Mouse (Mus musculus): ENCODE measurements around the gene Rasa4.
"Not testable (repeated sequence)": the region's sequence is repeated elsewhere in the genome, so short reads cannot be mapped to it uniquely, and the experiment has no call there.

Gene Rasa4

DNA sequence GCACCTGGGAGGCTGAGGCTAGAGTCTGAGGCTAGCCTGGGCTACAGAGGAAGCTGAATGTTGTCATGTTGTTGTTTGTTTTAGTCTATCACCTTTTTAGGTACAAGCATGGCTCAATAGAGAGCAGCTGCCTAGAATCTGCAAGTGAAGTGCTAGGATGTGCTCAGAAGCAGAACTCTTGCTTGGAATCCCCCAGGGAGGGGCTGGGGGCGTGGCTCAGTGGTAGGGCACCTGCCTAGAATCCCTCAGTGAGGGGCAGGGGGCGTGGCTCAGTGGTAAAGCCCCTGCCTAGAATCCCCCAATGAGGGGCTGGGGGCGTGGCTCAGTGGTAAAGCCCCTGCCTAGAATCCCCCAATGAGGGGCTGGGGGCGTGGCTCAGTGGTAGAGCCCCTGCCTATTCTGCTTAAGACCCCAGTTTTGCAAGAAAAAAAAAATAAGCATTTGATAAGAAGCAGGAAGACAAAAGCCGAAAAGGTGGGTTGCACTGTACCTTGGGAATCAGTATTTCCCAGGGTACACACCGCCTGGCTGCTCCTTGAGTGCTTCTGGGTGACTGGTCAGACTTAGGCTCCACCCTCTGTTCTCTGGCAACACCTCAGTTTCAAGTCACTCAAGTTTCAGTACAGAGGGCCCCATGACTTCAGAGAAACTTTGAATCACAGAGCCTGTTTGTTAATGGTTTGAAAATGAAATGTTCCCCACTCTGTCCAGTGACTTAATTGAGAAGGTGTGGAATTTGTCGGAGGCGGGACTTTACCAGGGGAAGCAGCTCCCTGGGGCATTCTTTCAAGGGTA lies 30.7 kb upstream of the Rasa4 start:
- Histone ChIP-seq H3K36me3 (ENCODE audit: control insufficient read depth, insufficient read depth, low read length, poor library complexity, severe bottlenecking) (no peaks in the 10 kb centered on the region), H3K27me3 (ENCODE audit: control insufficient read depth, insufficient read depth, low read length, poor library complexity, severe bottlenecking) (no peaks in the 10 kb centered on the region)
- no peak for DNase-seq (ENCODE audit: low read depth, low spot score)

DNA sequence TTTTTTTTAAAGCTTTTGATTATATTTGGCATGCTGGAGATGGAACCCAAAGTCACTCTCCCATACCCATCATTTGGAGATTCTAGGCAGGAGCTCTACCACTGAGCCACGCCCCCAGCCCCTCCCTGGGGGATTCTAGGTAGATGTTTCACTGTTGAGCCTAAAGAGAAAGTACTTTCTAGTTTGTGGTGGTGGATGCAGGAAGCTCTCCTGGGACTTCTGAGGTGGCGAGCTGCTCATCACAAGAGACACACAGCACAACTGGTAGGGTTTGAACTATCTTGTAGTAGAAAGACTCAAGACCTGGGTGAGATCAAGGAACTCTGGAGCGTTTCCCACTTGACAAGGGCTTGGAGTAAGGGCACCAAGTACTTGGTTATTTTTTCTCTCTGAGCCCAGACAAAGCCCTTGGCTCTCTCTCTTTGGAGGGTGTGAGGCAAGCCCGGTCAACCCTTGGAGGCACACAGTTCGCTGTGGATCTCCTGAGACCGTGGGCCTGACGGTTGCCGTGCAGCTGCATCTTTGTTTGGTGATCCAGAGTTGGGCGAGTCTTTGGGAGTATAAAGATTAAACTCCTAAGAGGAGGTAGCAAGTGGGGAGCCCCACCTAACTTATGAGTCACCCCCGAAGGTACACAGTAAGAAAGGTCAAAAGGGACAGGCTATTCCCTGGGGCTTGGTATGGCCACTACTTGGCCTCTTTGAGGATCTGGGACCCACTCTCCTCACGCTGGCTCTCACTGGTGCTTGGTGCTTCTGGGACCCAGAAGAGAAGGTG lies 29.2 kb upstream of the Rasa4 start, which contains the start of gene Upk3bl:
TSS of gene Upk3bl (plus strand) at position 192 of the 777 bp plus-strand sequence.
- Histone ChIP-seq H3K36me3 (ENCODE audit: control insufficient read depth, insufficient read depth, low read length, poor library complexity, severe bottlenecking) (no peaks in the 10 kb centered on the region), H3K27me3 (ENCODE audit: control insufficient read depth, insufficient read depth, low read length, poor library complexity, severe bottlenecking) (no peaks in the 10 kb centered on the region)
- DNase-seq (ENCODE audit: low read depth, low spot score), result peak; percentile 54

DNA sequence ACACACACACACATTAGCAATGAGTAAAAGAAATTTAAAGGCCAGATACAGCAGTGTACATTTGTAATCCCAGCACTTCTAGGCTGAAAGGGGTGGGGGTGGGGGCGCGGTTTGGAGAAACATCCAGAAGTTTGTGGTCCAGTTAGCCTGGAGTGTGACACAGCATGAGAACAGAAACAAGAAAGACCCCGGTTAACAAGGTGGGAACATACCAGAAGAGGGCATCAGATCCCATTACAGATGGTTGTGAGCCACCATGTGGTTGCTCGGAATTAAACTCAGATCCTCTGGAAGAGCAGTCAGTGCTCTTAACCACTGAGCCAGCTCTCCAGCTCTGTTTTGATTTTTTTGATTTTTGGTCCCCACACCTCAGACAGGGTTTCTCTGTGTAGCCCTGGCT lies 27.7 kb upstream of the Rasa4 start:
- H3K27me3 ChIP-seq (ENCODE audit: control insufficient read depth, insufficient read depth, low read length, poor library complexity, severe bottlenecking), result no peaks in the 10 kb centered on the region
- H3K36me3 ChIP-seq (ENCODE audit: control insufficient read depth, insufficient read depth, low read length, poor library complexity, severe bottlenecking), result no peaks in the 10 kb centered on the region
- no peak for DNase-seq (ENCODE audit: low read depth, low spot score)

DNA sequence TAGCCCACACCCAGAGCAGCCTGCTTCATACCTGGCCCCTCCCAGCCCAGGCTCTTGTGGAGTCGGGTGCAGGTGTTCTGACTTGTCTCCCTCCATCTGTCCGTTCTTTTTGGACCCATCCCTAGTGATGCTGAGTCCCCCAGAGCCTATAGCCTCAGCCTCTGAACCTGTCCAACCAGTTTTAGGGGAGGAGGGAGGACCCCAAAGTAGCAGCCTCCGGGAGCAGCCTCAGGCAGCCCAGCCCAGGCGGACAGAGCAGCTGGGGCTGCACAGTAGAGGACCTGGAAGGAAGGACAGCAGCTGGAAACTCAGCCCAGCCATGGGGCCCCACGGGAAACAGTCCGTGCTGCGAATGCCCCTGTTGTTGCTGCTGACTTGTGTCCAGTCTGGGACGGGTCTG lies 26.6 kb upstream of the Rasa4 start:
- H3K36me3 ChIP-seq (ENCODE audit: control insufficient read depth, insufficient read depth, low read length, poor library complexity, severe bottlenecking), result no peaks in the 10 kb centered on the region
- no peak for DNase-seq (ENCODE audit: low read depth, low spot score)

DNA sequence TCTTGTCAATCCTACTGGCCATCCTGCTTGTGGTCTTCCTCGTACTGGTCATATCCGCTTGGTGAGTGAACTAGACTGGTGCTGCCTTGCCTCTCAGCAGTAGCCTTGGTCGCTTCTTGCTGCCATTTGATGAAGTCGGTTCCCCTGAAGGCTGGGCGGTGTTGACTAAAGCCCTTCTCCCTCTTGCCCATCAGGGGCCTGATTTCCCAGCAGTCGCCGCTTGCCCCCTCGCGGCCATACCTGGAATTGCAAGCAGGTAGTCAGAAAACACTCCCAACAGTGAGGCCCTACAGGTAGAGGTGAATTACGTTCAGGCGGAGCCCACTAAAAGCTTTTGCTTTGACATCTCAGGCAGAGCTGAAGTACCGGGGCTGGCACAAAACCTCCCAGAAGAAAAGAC lies 22.1 kb upstream of the Rasa4 start:
- Histone ChIP-seq H3K36me3 (ENCODE audit: control insufficient read depth, insufficient read depth, low read length, poor library complexity, severe bottlenecking) (no peaks in the 10 kb centered on the region), H3K27me3 (ENCODE audit: control insufficient read depth, insufficient read depth, low read length, poor library complexity, severe bottlenecking) (no peaks in the 10 kb centered on the region)
- DNase-seq (ENCODE audit: low read depth, low spot score), result peak; percentile 85

More for the DNA sequence above, 26.6 kb upstream of the Rasa4 start:
- H3K27me3 ChIP-seq (ENCODE audit: control insufficient read depth, insufficient read depth, low read length, poor library complexity, severe bottlenecking), result no peaks in the 10 kb centered on the region

DNA sequence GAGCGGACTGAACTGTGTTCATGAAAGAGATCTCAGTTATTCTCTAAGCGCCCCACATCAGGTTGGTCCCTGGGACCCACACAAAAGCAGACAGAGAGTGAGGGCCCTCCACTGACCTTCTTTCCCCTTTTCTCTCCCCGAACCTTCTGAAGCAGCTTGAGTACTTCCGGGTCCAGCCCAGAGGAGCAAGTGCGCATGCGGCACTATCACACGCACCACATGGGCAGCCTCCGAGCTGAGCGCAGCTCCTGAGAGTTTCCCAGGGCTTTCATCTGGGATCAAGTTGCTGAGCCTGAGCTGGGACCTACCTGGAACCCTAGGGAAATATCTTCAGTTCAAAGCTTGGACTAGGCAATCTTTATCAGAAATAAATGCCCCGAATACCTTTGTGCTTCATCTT lies 19.8 kb upstream of the Rasa4 start:
- DNase-seq (ENCODE audit: low read depth, low spot score), result no peak
- Histone ChIP-seq H3K36me3 (ENCODE audit: control insufficient read depth, insufficient read depth, low read length, poor library complexity, severe bottlenecking) (no peaks in the 10 kb centered on the region), H3K27me3 (ENCODE audit: control insufficient read depth, insufficient read depth, low read length, poor library complexity, severe bottlenecking) (no peaks in the 10 kb centered on the region)

DNA sequence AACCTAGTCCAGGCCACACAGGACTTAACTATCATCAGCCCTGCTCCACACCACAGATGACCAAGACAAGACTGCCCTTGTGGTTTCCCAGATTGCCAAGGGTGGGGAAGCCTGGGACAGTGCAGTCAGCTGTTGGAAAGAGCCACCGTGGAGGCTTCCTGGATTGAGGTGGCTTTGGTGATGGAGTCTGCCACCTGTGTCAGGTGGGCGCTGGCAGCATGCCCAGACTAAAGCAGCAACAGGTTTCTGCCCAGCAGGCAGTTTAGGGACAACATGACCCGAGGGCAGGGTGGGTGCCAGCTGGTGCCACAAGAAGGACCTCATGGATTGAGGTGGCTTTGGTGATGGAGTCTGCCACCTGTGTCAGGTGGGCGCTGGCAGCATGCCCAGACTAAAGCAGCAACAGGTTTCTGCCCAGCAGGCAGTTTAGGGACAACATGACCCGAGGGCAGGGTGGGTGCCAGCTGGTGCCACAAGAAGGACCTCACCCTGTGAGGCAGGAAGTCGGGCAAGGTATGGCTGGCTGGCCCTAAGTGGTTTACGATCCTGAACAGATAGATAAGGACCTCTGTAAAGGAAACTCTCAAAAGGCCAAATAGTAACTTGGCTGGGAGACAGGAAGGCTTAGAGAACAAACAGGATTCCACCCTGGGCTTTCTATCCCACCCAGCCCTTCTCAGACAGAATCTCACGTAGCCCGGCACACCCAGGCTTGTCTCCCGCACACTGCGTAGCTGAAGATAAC lies 17.1 kb upstream of the Rasa4 start:
- not testable (repeated sequence) for DNase-seq (ENCODE audit: low read depth, low spot score); H3K36me3 ChIP-seq (ENCODE audit: control insufficient read depth, insufficient read depth, low read length, poor library complexity, severe bottlenecking); H3K27me3 ChIP-seq (ENCODE audit: control insufficient read depth, insufficient read depth, low read length, poor library complexity, severe bottlenecking)

DNA sequence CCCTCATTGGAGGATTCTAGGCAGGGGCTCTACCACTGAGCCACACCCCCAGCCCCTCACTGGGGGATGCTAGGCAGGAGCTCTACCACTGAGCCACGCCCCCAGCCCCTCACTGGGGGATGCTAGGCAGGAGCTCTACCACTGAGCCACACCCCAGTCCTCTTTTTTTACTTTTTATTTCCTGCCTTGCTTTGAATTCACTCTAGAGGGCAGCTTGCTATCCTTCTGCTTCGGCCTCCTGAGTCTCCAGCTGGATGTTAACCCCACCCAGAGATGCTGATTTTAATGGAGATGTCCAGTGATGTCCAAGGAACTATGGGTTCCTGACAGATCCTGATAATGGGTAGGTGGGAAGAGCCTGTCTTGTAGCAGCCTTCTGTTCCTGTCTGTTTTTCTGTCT lies 14.3 kb upstream of the Rasa4 start:
- H3K36me3 ChIP-seq (ENCODE audit: control insufficient read depth, insufficient read depth, low read length, poor library complexity, severe bottlenecking), result no peaks in the 10 kb centered on the region
- no peaks in the 10 kb centered on the region for H3K27me3 ChIP-seq (ENCODE audit: control insufficient read depth, insufficient read depth, low read length, poor library complexity, severe bottlenecking)
- DNase-seq (ENCODE audit: low read depth, low spot score), result no peak

DNA sequence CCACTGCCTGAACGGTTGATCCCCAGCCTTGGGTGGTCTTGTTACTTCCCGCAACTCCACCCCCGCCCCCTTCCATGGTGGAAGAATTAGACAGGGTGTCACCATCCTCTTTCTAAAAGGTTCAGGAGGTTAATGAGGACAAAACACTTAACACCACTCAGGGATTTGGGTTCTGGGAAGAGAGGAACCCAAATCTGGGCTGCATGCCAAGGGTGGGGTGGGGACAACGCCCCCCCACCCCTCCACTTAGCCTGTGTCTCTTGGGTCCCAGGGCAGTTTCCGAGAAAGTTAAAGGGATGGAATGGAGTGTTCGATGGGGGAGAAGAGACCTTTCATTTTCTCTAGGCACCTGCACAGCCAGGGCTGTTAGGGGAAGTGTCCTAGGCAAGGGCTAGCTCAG lies 10.7 kb upstream of the Rasa4 start:
- Histone ChIP-seq H3K27me3 (ENCODE audit: control insufficient read depth, insufficient read depth, low read length, poor library complexity, severe bottlenecking) (no peaks in the 10 kb centered on the region), H3K36me3 (ENCODE audit: control insufficient read depth, insufficient read depth, low read length, poor library complexity, severe bottlenecking) (no peaks in the 10 kb centered on the region)
- DNase-seq (ENCODE audit: low read depth, low spot score), result no peak

DNA sequence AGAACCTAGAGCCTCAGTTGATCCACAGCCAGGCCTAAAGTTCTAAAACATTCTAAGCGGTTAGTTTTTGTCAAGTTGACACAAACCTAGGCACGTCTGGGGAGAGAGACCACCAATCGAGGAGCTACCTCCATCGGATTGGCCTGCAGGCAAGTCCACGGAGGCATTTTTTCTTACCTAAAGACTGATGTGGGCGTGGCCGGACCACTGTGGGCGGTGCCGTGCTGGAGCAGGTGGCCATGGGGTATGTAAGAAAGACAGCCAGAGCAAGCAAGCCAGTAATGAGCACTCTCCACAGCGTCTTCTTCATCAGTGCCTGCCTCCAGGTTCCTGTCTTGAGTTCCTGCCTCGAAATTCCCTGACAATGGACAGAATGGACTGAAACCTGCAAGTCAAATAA lies 10.2 kb upstream of the Rasa4 start:
- no peaks in the 10 kb centered on the region for H3K27me3 ChIP-seq (ENCODE audit: control insufficient read depth, insufficient read depth, low read length, poor library complexity, severe bottlenecking)
- no peaks in the 10 kb centered on the region for H3K36me3 ChIP-seq (ENCODE audit: control insufficient read depth, insufficient read depth, low read length, poor library complexity, severe bottlenecking)
- DNase-seq (ENCODE audit: low read depth, low spot score), result no peak

DNA sequence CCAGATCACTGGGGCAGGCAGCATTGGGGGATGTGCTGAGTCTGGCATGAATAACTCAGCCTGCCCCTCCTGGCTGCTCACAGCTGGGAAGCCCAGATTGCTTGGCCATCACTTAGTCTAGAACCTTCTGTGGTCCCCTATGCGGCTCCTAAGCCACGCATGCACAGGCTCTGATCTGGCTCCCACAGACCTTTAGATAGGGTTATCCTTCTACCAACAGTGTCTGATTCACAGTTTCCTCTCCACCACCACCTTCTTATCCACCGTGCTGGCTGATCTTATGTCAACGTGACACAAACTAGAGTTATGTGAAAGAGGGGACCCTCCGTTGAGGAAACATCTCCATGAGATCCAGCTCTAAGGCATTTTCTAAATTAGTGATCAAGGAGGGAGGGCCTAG lies 8.6 kb upstream of the Rasa4 start:
- no peaks in the 10 kb centered on the region for H3K27me3 ChIP-seq (ENCODE audit: control insufficient read depth, insufficient read depth, low read length, poor library complexity, severe bottlenecking)
- DNase-seq (ENCODE audit: low read depth, low spot score), result no peak
- no peaks in the 10 kb centered on the region for H3K36me3 ChIP-seq (ENCODE audit: control insufficient read depth, insufficient read depth, low read length, poor library complexity, severe bottlenecking)

DNA sequence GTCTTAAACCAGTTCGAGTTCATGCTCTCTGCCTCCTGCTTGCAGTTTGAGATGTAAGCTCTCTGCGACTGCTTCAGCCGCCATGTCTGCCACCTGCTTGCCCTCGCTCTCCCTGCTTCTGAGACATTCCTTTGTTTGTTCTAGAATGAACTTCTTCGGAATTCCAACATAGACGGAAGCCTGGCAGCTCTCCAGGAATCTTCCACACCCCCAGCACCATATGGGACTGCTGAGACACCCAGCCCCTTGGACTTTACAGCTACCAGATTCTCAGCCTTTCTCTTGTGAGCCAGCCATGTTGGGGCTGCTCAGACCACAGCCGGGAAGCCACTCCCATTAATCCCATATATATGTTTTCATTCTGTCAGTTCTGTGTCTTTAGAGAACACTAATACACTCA lies 7.4 kb upstream of the Rasa4 start:
- no peak for DNase-seq (ENCODE audit: low read depth, low spot score)
- Histone ChIP-seq H3K36me3 (ENCODE audit: control insufficient read depth, insufficient read depth, low read length, poor library complexity, severe bottlenecking) (no peaks in the 10 kb centered on the region), H3K27me3 (ENCODE audit: control insufficient read depth, insufficient read depth, low read length, poor library complexity, severe bottlenecking) (no peaks in the 10 kb centered on the region)

DNA sequence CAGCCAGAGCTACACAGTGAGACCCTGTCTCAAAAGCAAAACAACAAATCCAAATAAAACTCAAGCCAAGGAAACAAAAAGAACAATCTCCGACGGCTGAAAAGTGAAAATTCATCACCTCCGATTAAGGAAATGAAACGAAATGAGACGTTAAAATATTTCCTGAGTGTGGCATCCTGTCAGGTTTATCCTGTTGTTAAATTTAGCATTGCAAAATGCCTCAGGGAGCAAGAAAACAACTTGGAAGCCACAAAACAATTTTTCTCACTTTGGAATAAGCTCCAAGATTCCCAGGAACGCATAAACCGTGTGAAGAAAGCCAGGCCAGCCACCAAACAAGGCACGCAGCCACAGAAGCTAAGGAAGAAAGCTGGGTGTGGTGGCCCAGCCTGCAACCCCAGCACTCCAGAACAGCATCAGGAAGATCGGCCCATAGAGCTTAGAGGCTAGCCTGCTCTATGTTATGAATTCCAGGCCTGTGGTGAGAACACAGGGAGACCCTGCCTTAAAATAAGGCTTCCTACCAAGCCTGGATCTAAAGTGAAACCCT lies 6.6 kb upstream of the Rasa4 start:
- no peak for DNase-seq (ENCODE audit: low read depth, low spot score)
- Histone ChIP-seq H3K27me3 (ENCODE audit: control insufficient read depth, insufficient read depth, low read length, poor library complexity, severe bottlenecking) (no peaks in the 10 kb centered on the region), H3K36me3 (ENCODE audit: control insufficient read depth, insufficient read depth, low read length, poor library complexity, severe bottlenecking) (no peaks in the 10 kb centered on the region)

DNA sequence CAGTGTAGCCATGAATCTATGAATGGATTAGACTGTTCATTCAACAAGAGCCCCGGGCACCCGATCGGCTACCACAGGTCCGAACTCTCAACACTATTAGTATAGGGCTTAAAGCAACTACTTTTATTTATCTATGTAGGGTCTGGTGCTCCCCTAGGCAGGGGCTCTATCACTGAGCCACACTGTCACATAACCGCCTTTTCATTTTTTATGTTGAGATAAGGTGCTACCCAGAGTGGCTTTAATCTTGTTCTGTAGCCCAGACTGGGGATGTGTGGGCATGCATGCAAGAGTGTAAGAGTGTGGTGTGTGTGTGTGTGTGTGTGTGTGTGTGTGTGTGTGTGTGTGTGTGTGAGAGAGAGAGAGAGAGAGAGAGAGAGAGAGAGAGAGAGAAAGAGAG lies 5.6 kb upstream of the Rasa4 start:
- no peaks in the 10 kb centered on the region for H3K27me3 ChIP-seq (ENCODE audit: control insufficient read depth, insufficient read depth, low read length, poor library complexity, severe bottlenecking)
- no peaks in the 10 kb centered on the region for H3K36me3 ChIP-seq (ENCODE audit: control insufficient read depth, insufficient read depth, low read length, poor library complexity, severe bottlenecking)
- DNase-seq (ENCODE audit: low read depth, low spot score), result no peak

DNA sequence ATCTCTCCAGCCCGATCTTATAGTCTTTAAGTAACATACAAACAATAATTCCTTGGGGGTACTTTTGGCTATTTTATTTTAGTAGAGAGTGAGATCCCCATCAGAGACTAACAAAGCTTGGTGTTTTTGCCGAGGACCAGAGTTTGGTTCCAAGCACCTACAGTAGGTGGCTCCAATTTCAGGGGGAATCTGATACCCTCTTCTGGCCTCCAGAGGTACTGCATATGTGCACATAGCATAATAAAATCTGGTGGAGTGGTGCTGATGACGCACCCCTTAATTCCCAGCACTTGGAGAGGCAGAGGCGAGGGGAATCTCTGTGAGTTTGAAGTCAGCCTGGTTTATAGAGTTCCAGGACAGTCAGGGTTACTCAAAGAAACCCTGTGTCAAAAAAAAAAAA lies 1.4 kb upstream of the Rasa4 start:
- no peaks in the 10 kb centered on the region for H3K36me3 ChIP-seq (ENCODE audit: control insufficient read depth, insufficient read depth, low read length, poor library complexity, severe bottlenecking)
- H3K27me3 ChIP-seq (ENCODE audit: control insufficient read depth, insufficient read depth, low read length, poor library complexity, severe bottlenecking), result no peaks in the 10 kb centered on the region
- peak; percentile 47 for DNase-seq (ENCODE audit: low read depth, low spot score)

Data from splenic B cell, adult 2 months (primary cell).